Mouse (Mus musculus) hindbrain, postnatal 0 days (tissue): ENCODE results near the gene Slc26a8. TPM values are rescaled to one million over a fixed set of nuclear protein-coding genes. Genes with fewer than 3 reads are reported as not detected.

Experiments
- ATAC-seq: fragments of 200-750 bp; cut with Nextera tagmentation; 2 replicates; pipeline ENCODE4 v1.8.0; 2017; ENCODE audit warnings: mild to moderate bottlenecking, moderate TSS enrichment, moderate library complexity
- DNase-seq: peaks from one replicate; pipeline ENCODE4 v3.0.0-alpha.2; 2015; ENCODE audit warnings: low spot score
- H3K27ac ChIP-seq: fragments of 300-500 bp; sonication (generic); 2 replicates; pipeline ENCODE4 v1.5.1; 2014; ENCODE audit warnings: mild to moderate bottlenecking
- H3K27me3 ChIP-seq: fragments of 300-500 bp; sonication (generic); 2 replicates; pipeline ENCODE4 v1.6.1; 2014; ENCODE audit warnings: low read length, mixed read lengths; ENCODE audit not compliant: insufficient read depth
- H3K36me3 ChIP-seq: fragments of 300-500 bp; sonication (generic); 2 replicates; pipeline ENCODE4 v1.6.1; 2014; ENCODE audit warnings: low read length, mixed read lengths; ENCODE audit not compliant: insufficient read depth
- H3K4me1 ChIP-seq: fragments of 300-500 bp; sonication (generic); 2 replicates; pipeline ENCODE4 v1.6.1; 2014; ENCODE audit warnings: antibody characterized with exemption, low read length, mixed read lengths; ENCODE audit not compliant: insufficient read depth
- H3K4me2 ChIP-seq: fragments of 300-500 bp; sonication (generic); 2 replicates; pipeline ENCODE4 v1.6.1; 2014; ENCODE audit warnings: low read depth, mild to moderate bottlenecking, low read length, moderate library complexity, mixed read lengths
- H3K4me3 ChIP-seq: fragments of 300-500 bp; sonication (generic); 2 replicates; pipeline ENCODE4 v1.5.1; 2014; ENCODE audit warnings: low read length
- H3K9ac ChIP-seq: fragments of 300-500 bp; sonication (generic); replicated peaks from 2 replicates; pipeline ENCODE4 v1.6.1; 2014; ENCODE audit warnings: mild to moderate bottlenecking, low read length, moderate library complexity, mixed read lengths
- H3K9me3 ChIP-seq: fragments of 300-500 bp; sonication (generic); 2 replicates; pipeline ENCODE4 v1.6.1; 2016; ENCODE audit warnings: low read length, mixed read lengths
- CTCF ChIP-seq: IDR thresholded peaks from 2 replicates; pipeline ENCODE4 v1.5.1; 2016; ENCODE audit warnings: antibody characterized with exemption, control low read depth, low read depth
- WGBS: fragments of 180-500 bp; shearing (Covaris S2); extraction: QIAGEN DNeasy Blood & Tissue Kit; methylation state at CpG from one replicate; pipeline ENCODE4 v1.1.7; 2014; 5-methylcytosine and 5-hydroxymethylcytosine counted together
- polyA plus RNA-seq: library from polyadenylated mRNA; unstranded; fragments of >200 nt; fragmentation: Nextera tagmentation; extraction: Ambion mirVana; gene quantifications from 2 replicates; pipeline ENCODE4 v1.2.1, GENCODE M21; 2015
- total RNA-seq: library from RNA; depleted of rRNA; stranded (reverse); fragments of >200 nt; gene quantifications from 2 replicates; pipeline ENCODE4 v1.2.3, GENCODE M21; 2014; rRNA removed

Slc26a8 gene
- total and polyA plus RNA-seq, 2 experiments from 2014 or later: 1.9 to 2.2 TPM

DNA sequence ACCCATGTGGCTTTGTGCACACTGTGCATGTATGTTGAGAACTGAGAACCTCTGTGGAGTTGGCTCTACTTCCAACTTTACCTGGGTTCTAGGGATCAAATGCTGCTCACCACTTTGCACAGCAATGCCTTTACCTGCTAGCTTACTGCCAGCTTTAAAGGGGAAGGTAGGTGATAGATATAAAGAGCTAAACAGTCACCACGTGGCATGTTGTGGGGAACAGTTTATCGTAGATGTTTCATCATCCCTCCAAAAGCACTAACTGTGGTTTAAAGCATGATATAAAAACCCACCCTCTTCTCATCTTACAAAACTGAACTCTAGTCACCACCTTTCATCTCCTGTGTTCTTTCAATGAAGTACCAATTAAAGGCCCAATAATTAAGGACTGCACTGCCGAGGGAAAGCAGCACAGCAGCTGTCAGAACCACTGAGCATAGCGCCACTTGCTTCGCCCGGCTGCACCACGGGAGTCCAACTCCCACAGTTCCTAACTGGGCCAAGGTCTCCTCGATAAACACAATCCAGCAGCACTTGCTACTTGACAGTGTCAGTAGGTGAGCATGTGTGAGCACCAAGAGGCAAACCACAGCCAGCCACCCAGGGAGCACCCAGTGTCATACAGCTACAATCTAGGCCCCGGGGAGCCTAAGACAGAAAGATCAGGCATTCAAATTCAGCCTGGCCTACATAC, 88.3 kb downstream of the Slc26a8 start:
- Histone ChIP-seq H3K36me3 (peaks cover 61% of the 10 kb centered on the region), H3K4me1 (no peaks in the 10 kb centered on the region), H3K27me3 (no peaks in the 10 kb centered on the region), H3K9ac (no peak overlapping the region), H3K4me2 (no peak overlapping the region), H3K9me3 (no peaks in the 10 kb centered on the region), H3K4me3 (no peak overlapping the region), H3K27ac (no peak overlapping the region)
- no peak for DNase-seq
- no peak for ATAC-seq
- TF ChIP-seq CTCF: no peak
- whole genome bisulfite sequencing: 78% methylated on average over 9 of the region's 9 CpGs

DNA sequence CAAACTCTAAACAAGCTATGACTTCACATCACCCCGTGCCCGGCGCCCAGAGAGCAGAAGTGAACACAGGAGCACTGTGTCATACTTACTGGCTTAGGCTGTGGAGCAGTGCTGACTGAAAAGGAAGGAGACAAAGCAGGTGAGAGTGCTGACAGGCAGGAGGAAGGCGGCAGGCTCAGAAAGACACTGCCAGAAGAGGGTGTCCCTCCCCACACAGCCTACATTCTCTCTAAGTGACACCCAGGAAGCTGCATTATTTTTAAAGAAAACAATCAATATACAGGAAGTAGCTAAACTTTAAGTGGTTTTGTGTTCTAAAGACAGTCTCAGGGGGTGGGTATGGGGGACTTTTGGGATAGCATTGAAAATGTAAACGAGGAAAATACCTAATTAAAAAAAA, 89.3 kb downstream of the Slc26a8 start:
- H3K4me1 ChIP-seq: no peaks in the 10 kb centered on the region

DNA sequence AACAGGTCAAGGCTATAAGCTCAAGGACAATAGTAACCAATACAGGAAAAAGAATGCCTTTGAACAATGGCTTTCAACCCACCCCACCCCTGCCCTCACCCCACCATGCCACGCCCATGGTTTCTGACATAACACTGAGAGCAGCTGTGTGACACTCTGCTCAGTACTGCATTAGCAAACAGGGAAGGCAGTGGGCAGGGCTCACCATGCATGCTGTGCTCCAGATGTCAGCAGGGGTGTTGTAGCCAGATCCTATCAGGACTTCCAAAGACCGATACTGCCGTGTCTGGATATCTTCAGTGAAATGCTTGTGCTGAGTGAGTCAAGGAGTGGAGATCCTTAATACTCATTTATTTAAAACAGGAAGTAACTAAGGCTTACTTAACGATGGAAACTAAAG, 96.1 kb downstream of the Slc26a8 start:
- ATAC-seq (no peak), DNase-seq (no peak)
- H3K36me3 ChIP-seq: peaks cover 69% of the 10 kb centered on the region
- H3K9me3 ChIP-seq: no peaks in the 10 kb centered on the region
- no peaks in the 10 kb centered on the region for H3K27me3 ChIP-seq
- TF ChIP-seq CTCF: no peak
- no peak overlapping the region for H3K27ac ChIP-seq
- no peak overlapping the region for H3K4me3 ChIP-seq
- H3K4me1 ChIP-seq: no peaks in the 10 kb centered on the region
- H3K4me2 ChIP-seq: no peak overlapping the region
- WGBS: 75% methylated on average over 4 of the region's 4 CpGs
- H3K9ac ChIP-seq: no peak overlapping the region

More for the DNA sequence above, 89.3 kb downstream of the Slc26a8 start:
- DNase-seq: no peak
- 85% methylated on average over 5 of the region's 5 CpGs for WGBS
- no peak for ATAC-seq
- no peak for TF ChIP-seq CTCF
- H3K27me3 ChIP-seq: no peaks in the 10 kb centered on the region
- no peak overlapping the region for H3K4me3 ChIP-seq
- no peak overlapping the region for H3K9ac ChIP-seq
- H3K36me3 ChIP-seq: peaks cover 64% of the 10 kb centered on the region
- H3K4me2 ChIP-seq: no peak overlapping the region
- no peak overlapping the region for H3K27ac ChIP-seq
- no peaks in the 10 kb centered on the region for H3K9me3 ChIP-seq

DNA sequence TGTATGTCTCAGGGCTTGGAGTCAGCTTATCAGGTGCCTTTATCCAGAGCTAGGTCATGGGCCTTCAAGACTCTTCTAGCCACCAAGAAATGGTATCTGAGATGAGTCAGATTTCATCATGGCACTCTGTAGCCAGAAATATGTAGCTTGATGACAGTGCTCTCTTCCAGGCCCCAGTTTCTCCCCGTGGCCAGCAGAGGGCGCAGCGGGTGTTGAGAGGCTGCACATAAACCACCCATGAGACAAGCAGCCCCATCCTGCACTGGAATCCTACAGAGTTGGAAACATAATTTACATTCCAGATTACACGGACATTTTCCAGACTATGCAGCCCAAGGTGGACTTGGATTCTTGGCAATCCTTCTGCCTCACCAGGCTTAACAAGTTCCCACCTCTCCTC, 97.0 kb downstream of the Slc26a8 start:
- Histone ChIP-seq H3K27me3 (no peaks in the 10 kb centered on the region), H3K27ac (no peak overlapping the region), H3K9ac (no peak overlapping the region), H3K36me3 (peaks cover 73% of the 10 kb centered on the region), H3K4me1 (no peaks in the 10 kb centered on the region), H3K4me2 (no peak overlapping the region), H3K9me3 (no peaks in the 10 kb centered on the region), H3K4me3 (no peak overlapping the region)
- ATAC-seq (peak; percentile 67; the same call in 1 of the 2 replicates), DNase-seq (peak; percentile 78)
- peak; percentile 89 for TF ChIP-seq CTCF
- 13% methylated on average over 4 of the region's 4 CpGs for WGBS

DNA sequence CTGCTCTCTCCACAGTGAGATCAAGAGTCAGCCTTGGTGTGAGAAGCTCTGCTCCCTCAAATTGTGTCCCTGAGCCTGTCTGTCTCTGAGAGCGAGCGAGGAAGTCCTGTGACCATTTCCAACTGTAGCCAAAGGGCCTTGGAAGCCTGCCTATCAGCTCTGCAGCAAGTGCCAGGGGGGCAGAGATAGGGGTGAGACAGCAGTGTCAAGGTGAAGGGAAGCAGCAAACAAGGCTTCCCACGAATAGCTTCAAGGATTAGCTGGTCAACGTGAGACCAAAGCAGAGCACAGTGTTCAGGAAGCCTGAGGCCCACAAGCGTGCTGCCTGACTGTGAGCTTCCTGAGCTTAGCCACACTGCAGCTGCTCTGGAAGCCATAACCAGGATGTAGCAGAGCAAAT, 98.6 kb downstream of the Slc26a8 start:
- Histone ChIP-seq H3K4me1 (no peaks in the 10 kb centered on the region), H3K27me3 (no peaks in the 10 kb centered on the region), H3K9ac (no peak overlapping the region), H3K27ac (no peak overlapping the region), H3K4me3 (no peak overlapping the region), H3K36me3 (peaks cover 69% of the 10 kb centered on the region), H3K9me3 (no peaks in the 10 kb centered on the region), H3K4me2 (no peak overlapping the region)
- ATAC-seq: no peak
- TF ChIP-seq CTCF: no peak
- DNase-seq: no peak
- 95% methylated on average over 5 of the region's 5 CpGs for WGBS

GRCm38 (mm10) chr17:28590596-28590995, 99.4 kb downstream of the Slc26a8 start:
- Histone ChIP-seq H3K27me3 (no peaks in the 10 kb centered on the region), H3K4me2 (no peak overlapping the region), H3K9ac (no peak overlapping the region), H3K27ac (no peak overlapping the region), H3K4me3 (no peak overlapping the region), H3K36me3 (peaks cover 60% of the 10 kb centered on the region), H3K4me1 (no peaks in the 10 kb centered on the region), H3K9me3 (no peaks in the 10 kb centered on the region)
- DNase-seq (no peak), ATAC-seq (no peak)
- WGBS: 88% methylated on average over 3 of the region's 3 CpGs
- TF ChIP-seq CTCF: no peak

- Histone ChIP-seq H3K9me3 (no peaks in the 10 kb centered on the region), H3K27me3 (no peaks in the 10 kb centered on the region), H3K4me2 (no peak overlapping the region), H3K4me3 (no peak overlapping the region), H3K27ac (no peak overlapping the region), H3K36me3 (peaks cover 50% of the 10 kb centered on the region), H3K9ac (no peak overlapping the region), H3K4me1 (no peaks in the 10 kb centered on the region)
- 84% methylated on average over 2 of the region's 2 CpGs for WGBS
- TF ChIP-seq CTCF: no peak
- ATAC-seq (no peak), DNase-seq (no peak)
Measured at GRCm38 (mm10) chr17:28588591-28588990, 101.4 kb downstream of the Slc26a8 start.

Other genes starting within 250 kb of the Slc26a8 start
- gene Fkbp5, start 172.7 kb downstream of the Slc26a8 start, total RNA-seq: 27.5 and 31.3 TPM in 2 replicates
- 18.5 and 20.0 TPM in 2 replicates for gene Fkbp5, start 172.7 kb downstream of the Slc26a8 start, polyA plus RNA-seq
- gene Armc12, start 159.4 kb downstream of the Slc26a8 start, total RNA-seq: not detected in 2 replicates
- gene Armc12, start 159.4 kb downstream of the Slc26a8 start, polyA plus RNA-seq: not detected in 2 replicates
- gene Clpsl2, start 140.8 kb downstream of the Slc26a8 start, total RNA-seq: not detected in 2 replicates
- not detected in 2 replicates for gene Clpsl2, start 140.8 kb downstream of the Slc26a8 start, polyA plus RNA-seq
- not detected in 2 replicates for gene Clps, start 129.5 kb downstream of the Slc26a8 start, total RNA-seq
- not detected in 2 replicates for gene Clps, start 129.5 kb downstream of the Slc26a8 start, polyA plus RNA-seq
- gene Lhfpl5, start 114.6 kb downstream of the Slc26a8 start, total RNA-seq: 26.6 and 42.3 TPM in 2 replicates
- gene Lhfpl5, start 114.6 kb downstream of the Slc26a8 start, polyA plus RNA-seq: 27.3 and 29.7 TPM in 2 replicates
- 36.0 and 52.1 TPM in 2 replicates for gene Srpk1, start 67.5 kb downstream of the Slc26a8 start, total RNA-seq
- 77.2 and 83.5 TPM in 2 replicates for gene Srpk1, start 67.5 kb downstream of the Slc26a8 start, polyA plus RNA-seq
- 35.7 and 41.8 TPM in 2 replicates for gene Mapk14, start 1.1 kb upstream of the Slc26a8 start, total RNA-seq
- gene Mapk14, start 1.1 kb upstream of the Slc26a8 start, polyA plus RNA-seq: 19.5 TPM in 2 replicates
- 2.3 and 4.3 TPM in 2 replicates for gene AC170998.1, start 35.9 kb upstream of the Slc26a8 start, total RNA-seq
- gene AC170998.1, start 35.9 kb upstream of the Slc26a8 start, polyA plus RNA-seq: 3.1 and 3.4 TPM in 2 replicates
- gene Mapk13, start 79.1 kb upstream of the Slc26a8 start, total RNA-seq: 0.37 TPM in 1 of 2 replicates, not detected in the other
- 1.7 and 1.9 TPM in 2 replicates for gene Mapk13, start 79.1 kb upstream of the Slc26a8 start, polyA plus RNA-seq
- 10.1 and 16.5 TPM in 2 replicates for gene Brpf3, start 110.9 kb upstream of the Slc26a8 start, total RNA-seq
- gene Brpf3, start 110.9 kb upstream of the Slc26a8 start, polyA plus RNA-seq: 4.5 and 4.7 TPM in 2 replicates
- 0.10 and 0.22 TPM in 2 replicates for gene Pnpla1, start 168.2 kb upstream of the Slc26a8 start, total RNA-seq
- gene Pnpla1, start 168.2 kb upstream of the Slc26a8 start, polyA plus RNA-seq: 0.08 and 0.09 TPM in 2 replicates
- gene 4930539E08Rik, start 225.1 kb upstream of the Slc26a8 start, total RNA-seq: 5.6 and 13.0 TPM in 2 replicates
- gene 4930539E08Rik, start 225.1 kb upstream of the Slc26a8 start, polyA plus RNA-seq: 1.6 and 2.1 TPM in 2 replicates